Mouse (Mus musculus): ENCODE measurements around the gene Abcc1. TPM values are rescaled to one million over a fixed set of nuclear protein-coding genes. Genes with fewer than 3 reads are reported as not detected.
A peak's percentile ranks its signal among the peaks of the same experiment; 100 is the strongest.

The Abcc1 gene
- polyA plus RNA-seq, 1 experiment from 2014 or later: 13.2 TPM

- DNase-seq: no peak
- no peak for TF ChIP-seq CTCF (IDR thresholded peaks at IDR 0.05; ENCODE audit: low read depth)
Observed at GRCm38 (mm10) chr16:14438561-14438960, 77.2 kb downstream of the Abcc1 start.

DNA sequence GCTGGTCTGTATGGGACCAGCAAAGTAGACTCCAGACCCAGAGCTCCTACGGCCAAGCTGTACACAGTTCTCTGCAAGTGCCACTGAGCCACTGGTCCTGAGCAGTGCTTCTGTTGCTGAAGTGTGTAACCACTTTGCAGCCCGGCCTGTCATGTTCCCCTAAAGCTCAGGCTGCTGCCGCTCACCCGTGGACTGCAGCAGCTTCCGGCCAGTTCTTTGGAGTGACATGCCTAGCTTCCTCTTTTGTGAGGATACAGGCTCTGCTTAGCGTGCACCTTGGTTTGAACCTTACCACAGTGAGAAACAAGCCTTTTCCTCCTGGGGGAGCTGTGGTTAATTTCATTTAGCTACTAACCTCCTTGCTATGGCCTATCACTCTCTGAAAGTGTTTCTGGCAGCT is 77.7 kb downstream of the Abcc1 start:
- TF ChIP-seq CTCF (IDR thresholded peaks at IDR 0.05; ENCODE audit: low read depth): no peak
- no peaks in the 10 kb centered on the region for H3K4me1 ChIP-seq (ENCODE audit: insufficient read depth)
- no peaks in the 10 kb centered on the region for H3K9me3 ChIP-seq (ENCODE audit: low read depth, low read length)
- H3K27ac ChIP-seq (ENCODE audit: low read depth): no peak overlapping the region
- H3K4me2 ChIP-seq: no peak overlapping the region
- DNase-seq (no peak), ATAC-seq (ENCODE audit: insufficient read depth) (no peak)
- H3K27me3 ChIP-seq (ENCODE audit: insufficient read depth, low read length): no peaks in the 10 kb centered on the region
- WGBS: 89% methylated on average over 6 of the region's 6 CpGs
- H3K4me3 ChIP-seq (ENCODE audit: low read depth, low read length): no peak overlapping the region
- no peak overlapping the region for H3K9ac ChIP-seq
- peaks cover 13% of the 10 kb centered on the region; the same call in 1 of the 2 replicates for H3K36me3 ChIP-seq (ENCODE audit: insufficient read depth)

More at GRCm38 (mm10) chr16:14438561-14438960, 77.2 kb downstream of the Abcc1 start:
- H3K27ac ChIP-seq (ENCODE audit: low read depth): no peak overlapping the region
- no peaks in the 10 kb centered on the region for H3K4me1 ChIP-seq (ENCODE audit: insufficient read depth)
- no peak for ATAC-seq (ENCODE audit: insufficient read depth)
- no peak overlapping the region for H3K9ac ChIP-seq
- H3K27me3 ChIP-seq (ENCODE audit: insufficient read depth, low read length): no peaks in the 10 kb centered on the region
- H3K36me3 ChIP-seq (ENCODE audit: insufficient read depth): peaks cover 13% of the 10 kb centered on the region; the same call in 1 of the 2 replicates
- no peak overlapping the region for H3K4me3 ChIP-seq (ENCODE audit: low read depth, low read length)
- no peaks in the 10 kb centered on the region for H3K9me3 ChIP-seq (ENCODE audit: low read depth, low read length)
- WGBS: 81% methylated on average over 7 of the region's 7 CpGs
- no peak overlapping the region for H3K4me2 ChIP-seq

DNA sequence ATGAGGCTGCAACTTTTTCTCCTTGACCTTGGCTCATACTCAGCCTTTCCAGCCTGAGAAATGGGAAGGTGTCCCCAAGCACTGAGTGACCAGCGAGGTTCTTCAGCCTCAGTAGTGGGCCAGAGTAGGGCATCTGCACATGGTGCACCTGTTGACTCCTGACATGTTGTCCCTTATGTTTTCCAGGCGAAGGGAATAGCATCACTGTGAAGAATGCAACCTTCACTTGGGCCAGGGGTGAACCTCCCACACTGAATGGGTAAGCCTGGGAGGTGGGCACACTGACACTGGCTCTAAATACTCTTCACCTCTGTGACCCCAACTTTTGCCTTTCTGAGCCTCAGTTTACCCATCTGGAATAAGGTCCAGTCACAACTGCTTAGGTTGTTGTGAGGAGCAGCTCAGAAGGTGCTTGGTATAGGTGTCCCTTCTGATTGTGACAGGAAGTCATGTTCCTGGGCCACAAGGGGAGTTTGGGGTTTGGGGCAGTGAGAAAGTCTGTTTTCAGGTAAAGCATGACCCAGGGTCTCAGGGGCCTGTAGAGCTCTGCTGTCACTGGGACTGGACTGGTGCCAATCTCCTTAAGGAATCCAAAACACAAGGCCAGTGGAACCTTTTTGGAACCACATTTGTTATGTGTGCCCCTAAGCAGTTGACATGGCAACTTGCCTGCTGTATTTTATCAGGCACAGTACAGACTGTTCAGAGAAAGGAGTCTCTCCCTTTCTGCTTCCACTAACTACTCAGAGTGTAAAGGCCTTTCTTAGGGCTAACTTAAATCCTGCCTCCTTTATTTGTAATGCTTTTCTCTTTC is 78.7 kb downstream of the Abcc1 start:
- Histone ChIP-seq H3K9me3 (ENCODE audit: low read depth, low read length) (no peaks in the 10 kb centered on the region), H3K4me2 (no peak overlapping the region), H3K27ac (ENCODE audit: low read depth) (no peak overlapping the region), H3K4me3 (ENCODE audit: low read depth, low read length) (no peak overlapping the region), H3K36me3 (ENCODE audit: insufficient read depth) (peaks cover 13% of the 10 kb centered on the region; the same call in 1 of the 2 replicates), H3K9ac (no peak overlapping the region), H3K4me1 (ENCODE audit: insufficient read depth) (no peaks in the 10 kb centered on the region), H3K27me3 (ENCODE audit: insufficient read depth, low read length) (no peaks in the 10 kb centered on the region)
- ATAC-seq (ENCODE audit: insufficient read depth) (no peak), DNase-seq (no peak)
- no peak for TF ChIP-seq CTCF (IDR thresholded peaks at IDR 0.05; ENCODE audit: low read depth)
- WGBS: 84% methylated on average over 2 of the region's 2 CpGs

GRCm38 (mm10) chr16:14444059-14444855 is 82.9 kb downstream of the Abcc1 start:
- ATAC-seq (ENCODE audit: insufficient read depth) (no peak), DNase-seq (peak; percentile 9)
- Histone ChIP-seq H3K27me3 (ENCODE audit: insufficient read depth, low read length) (no peaks in the 10 kb centered on the region), H3K36me3 (ENCODE audit: insufficient read depth) (peaks cover 14% of the 10 kb centered on the region; the same call in 1 of the 2 replicates), H3K4me1 (ENCODE audit: insufficient read depth) (no peaks in the 10 kb centered on the region), H3K4me2 (no peak overlapping the region), H3K27ac (ENCODE audit: low read depth) (no peak overlapping the region), H3K9ac (no peak overlapping the region), H3K4me3 (ENCODE audit: low read depth, low read length) (no peak overlapping the region), H3K9me3 (ENCODE audit: low read depth, low read length) (no peaks in the 10 kb centered on the region)
- TF ChIP-seq CTCF (IDR thresholded peaks at IDR 0.05; ENCODE audit: low read depth): no peak
- WGBS: 57% methylated on average over 6 of the region's 6 CpGs

DNA sequence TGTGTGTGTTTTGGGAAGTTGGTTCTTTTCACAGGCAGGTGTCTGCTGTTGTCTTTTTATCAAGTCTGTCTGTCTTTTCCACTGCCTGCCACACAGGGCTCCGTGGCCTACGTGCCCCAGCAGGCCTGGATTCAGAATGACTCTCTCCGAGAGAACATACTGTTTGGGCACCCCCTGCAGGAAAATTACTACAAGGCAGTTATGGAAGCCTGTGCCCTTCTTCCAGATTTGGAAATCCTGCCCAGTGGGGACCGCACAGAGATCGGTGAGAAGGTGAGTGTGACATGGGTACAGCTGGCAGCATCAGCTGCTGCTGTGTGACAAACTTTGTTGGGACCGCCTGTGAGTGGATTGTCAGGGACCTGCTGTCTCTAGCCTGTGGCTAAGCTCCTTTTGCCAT is 83.8 kb downstream of the Abcc1 start:
- Histone ChIP-seq H3K4me3 (ENCODE audit: low read depth, low read length) (no peak overlapping the region), H3K36me3 (ENCODE audit: insufficient read depth) (peaks cover 14% of the 10 kb centered on the region), H3K9me3 (ENCODE audit: low read depth, low read length) (no peaks in the 10 kb centered on the region), H3K27me3 (ENCODE audit: insufficient read depth, low read length) (no peaks in the 10 kb centered on the region), H3K4me1 (ENCODE audit: insufficient read depth) (no peaks in the 10 kb centered on the region), H3K9ac (no peak overlapping the region), H3K4me2 (no peak overlapping the region), H3K27ac (ENCODE audit: low read depth) (no peak overlapping the region)
- ATAC-seq (ENCODE audit: insufficient read depth): no peak
- no peak for TF ChIP-seq CTCF (IDR thresholded peaks at IDR 0.05; ENCODE audit: low read depth)
- WGBS: 82% methylated on average over 6 of the region's 6 CpGs
- no peak for DNase-seq

- no peak overlapping the region for H3K9ac ChIP-seq
- WGBS: 86% methylated on average over 4 of the region's 4 CpGs
- H3K36me3 ChIP-seq (ENCODE audit: insufficient read depth): peaks cover 14% of the 10 kb centered on the region
- no peaks in the 10 kb centered on the region for H3K9me3 ChIP-seq (ENCODE audit: low read depth, low read length)
- H3K27me3 ChIP-seq (ENCODE audit: insufficient read depth, low read length): no peaks in the 10 kb centered on the region
- no peak overlapping the region for H3K4me3 ChIP-seq (ENCODE audit: low read depth, low read length)
- no peak for TF ChIP-seq CTCF (IDR thresholded peaks at IDR 0.05; ENCODE audit: low read depth)
- no peak for ATAC-seq (ENCODE audit: insufficient read depth)
- H3K4me2 ChIP-seq: no peak overlapping the region
- no peak for DNase-seq
- no peak overlapping the region for H3K27ac ChIP-seq (ENCODE audit: low read depth)
- no peaks in the 10 kb centered on the region for H3K4me1 ChIP-seq (ENCODE audit: insufficient read depth)
Observed at GRCm38 (mm10) chr16:14447366-14447765, 86.0 kb downstream of the Abcc1 start.

DNA sequence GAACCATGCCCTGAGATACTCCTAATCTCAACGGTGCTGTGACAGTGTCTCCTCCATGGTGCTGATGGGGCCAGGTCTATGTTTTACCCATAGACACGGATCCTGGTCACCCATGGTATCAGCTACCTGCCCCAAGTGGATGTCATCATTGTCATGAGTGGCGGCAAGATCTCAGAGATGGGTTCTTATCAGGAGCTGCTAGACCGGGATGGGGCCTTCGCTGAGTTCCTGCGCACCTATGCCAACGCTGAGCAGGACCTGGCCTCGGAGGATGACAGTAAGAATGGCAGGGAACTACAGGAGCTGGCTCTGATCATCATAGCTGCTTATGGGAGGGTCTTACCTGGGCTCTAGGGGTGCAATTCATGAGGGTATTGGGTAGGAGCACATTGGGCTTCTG is 86.9 kb downstream of the Abcc1 start:
- no peak overlapping the region for H3K4me3 ChIP-seq (ENCODE audit: low read depth, low read length)
- H3K27ac ChIP-seq (ENCODE audit: low read depth): no peak overlapping the region
- no peak for DNase-seq
- H3K27me3 ChIP-seq (ENCODE audit: insufficient read depth, low read length): no peaks in the 10 kb centered on the region
- no peak for TF ChIP-seq CTCF (IDR thresholded peaks at IDR 0.05; ENCODE audit: low read depth)
- WGBS: 93% methylated on average over 8 of the region's 8 CpGs
- no peak overlapping the region for H3K9ac ChIP-seq
- H3K9me3 ChIP-seq (ENCODE audit: low read depth, low read length): no peaks in the 10 kb centered on the region
- ATAC-seq (ENCODE audit: insufficient read depth): no peak
- peaks cover 14% of the 10 kb centered on the region for H3K36me3 ChIP-seq (ENCODE audit: insufficient read depth)
- no peaks in the 10 kb centered on the region for H3K4me1 ChIP-seq (ENCODE audit: insufficient read depth)
- H3K4me2 ChIP-seq: no peak overlapping the region
